Mouse (Mus musculus): Measurements from ENCODE around the gene B4galnt1.

GRCm38 (mm10) chr10:127208921-127209320 is 43.9 kb downstream of the B4galnt1 start:
- TF ChIP-seq CTCF (conservative IDR thresholded peaks at IDR 0.05; ENCODE audit: low read length) (no peak), POU5F1 (IDR thresholded peaks at IDR 0.05; ENCODE audit: borderline replicate concordance, low read length) (no peak)

Measured in E14TG2a.4 (cell line).